Mouse (Mus musculus) limb, embryonic 10.5 days (tissue): ENCODE results near the gene Hesx1. TPM values are rescaled to one million over a fixed set of nuclear protein-coding genes. Genes with fewer than 3 reads are reported as not detected.
"Not testable (repeated sequence)": the region's sequence is repeated elsewhere in the genome, so short reads cannot be mapped to it uniquely, and the experiment has no call there.

Experiments used
- DNase-seq: peaks from one replicate; pipeline ENCODE4 v3.0.0-alpha.2; 2017; ENCODE audit warnings: low spot score
- H3K27ac ChIP-seq: fragments of 300-500 bp; sonication (generic); 2 replicates; pipeline ENCODE4 v1.5.1; 2016; ENCODE audit warnings: mild to moderate bottlenecking
- H3K27me3 ChIP-seq: fragments of 300-500 bp; sonication (generic); 2 replicates; pipeline ENCODE4 v1.6.1; 2016; ENCODE audit warnings: low read depth, mild to moderate bottlenecking; ENCODE audit not compliant: poor library complexity, severe bottlenecking
- H3K36me3 ChIP-seq: fragments of 300-500 bp; sonication (generic); 2 replicates; pipeline ENCODE4 v1.6.1; 2016; ENCODE audit warnings: mild to moderate bottlenecking, moderate library complexity
- H3K4me1 ChIP-seq: fragments of 300-500 bp; sonication (generic); 2 replicates; pipeline ENCODE4 v1.6.1; 2016
- H3K4me3 ChIP-seq: fragments of 300-500 bp; sonication (generic); 2 replicates; pipeline ENCODE4 v1.5.1; 2016; ENCODE audit warnings: mild to moderate bottlenecking, moderate library complexity
- H3K9me3 ChIP-seq: fragments of 300-500 bp; sonication (generic); replicated peaks from 2 replicates; pipeline ENCODE4 v1.6.1; 2016; ENCODE audit warnings: mild to moderate bottlenecking
- WGBS: fragments of 180-500 bp; shearing (Covaris S2); methylation state at CpG from one replicate; pipeline ENCODE4 v1.1.7; 2016; 5-methylcytosine and 5-hydroxymethylcytosine counted together
- polyA plus RNA-seq: library from polyadenylated mRNA; unstranded; fragments of >200 nt; fragmentation: Nextera tagmentation; extraction: Ambion mirVana; gene quantifications from 2 replicates; pipeline ENCODE4 v1.2.1, GENCODE M21; 2016

The Hesx1 gene
- polyA plus RNA-seq, result 0.50 and 0.59 TPM in 2 replicates

GRCm38 (mm10) chr14:26994211-26994741 lies at the start of gene Hesx1:
Gene Hesx1, plus strand, starts transcription at chr14:26994416.
- WGBS, result 8% methylated on average over 16 of the region's 16 CpGs
- Histone ChIP-seq H3K27ac (peak within 1 kb of the TSS; percentile 75), H3K27me3 (no peaks in the 10 kb centered on the region), H3K36me3 (no peaks in the 10 kb centered on the region), H3K9me3 (no peaks in the 10 kb centered on the region), H3K4me1 (peaks cover 31% of the 10 kb centered on the region), H3K4me3 (peak within 1 kb of the TSS; percentile 37)
- DNase-seq, result peak; percentile 69

GRCm38 (mm10) chr14:26956139-26956538 lies 38.1 kb upstream of the Hesx1 start:
- not testable (repeated sequence) for DNase-seq, H3K27me3 ChIP-seq, H3K27ac ChIP-seq, H3K9me3 ChIP-seq, H3K4me1 ChIP-seq, H3K4me3 ChIP-seq
- H3K36me3 ChIP-seq, result peaks cover 54% of the 10 kb centered on the region
- 79% methylated on average over 2 of the region's 2 CpGs for WGBS

- Histone ChIP-seq H3K36me3 (peaks cover 44% of the 10 kb centered on the region), H3K27ac (no peak overlapping the region), H3K9me3 (no peaks in the 10 kb centered on the region), H3K4me3 (no peak overlapping the region), H3K4me1 (no peaks in the 10 kb centered on the region), H3K27me3 (no peaks in the 10 kb centered on the region)
- WGBS, result 82% methylated on average over 1 of the region's 1 CpGs
- no peak for DNase-seq
Observed at GRCm38 (mm10) chr14:26960518-26960917, 33.7 kb upstream of the Hesx1 start.

- H3K9me3 ChIP-seq, result no peaks in the 10 kb centered on the region
- H3K27ac ChIP-seq, result no peak overlapping the region
- 87% methylated on average over 3 of the region's 3 CpGs for WGBS
- peaks cover 7% of the 10 kb centered on the region; the same call in 1 of the 2 replicates for H3K36me3 ChIP-seq
- H3K4me3 ChIP-seq, result peak overlapping the region; percentile 93
- no peak for DNase-seq
- no peaks in the 10 kb centered on the region for H3K27me3 ChIP-seq
- H3K4me1 ChIP-seq, result peaks cover 9% of the 10 kb centered on the region; the same call in 1 of the 2 replicates
Observed at GRCm38 (mm10) chr14:26969164-26969563, 25.1 kb upstream of the Hesx1 start.

- peak; percentile 78 for DNase-seq
- under 1% methylated on average over 62 of the region's 62 CpGs for WGBS
- Histone ChIP-seq H3K4me1 (peaks cover 9% of the 10 kb centered on the region; the same call in 1 of the 2 replicates), H3K27ac (peak overlapping the region; percentile 93), H3K27me3 (no peaks in the 10 kb centered on the region), H3K4me3 (peak overlapping the region; percentile 93), H3K9me3 (no peaks in the 10 kb centered on the region), H3K36me3 (0 out of 2 replicates have a peak, but pooled peaks cover 2% of the 10 kb centered on the region)
Observed at GRCm38 (mm10) chr14:26969856-26970407, 24.3 kb upstream of the Hesx1 start.

GRCm38 (mm10) chr14:26970439-26970932 lies 23.7 kb upstream of the Hesx1 start:
- DNase-seq, result peak; percentile 99
- Histone ChIP-seq H3K4me3 (peak overlapping the region; percentile 93), H3K4me1 (peaks cover 14% of the 10 kb centered on the region), H3K9me3 (no peaks in the 10 kb centered on the region), H3K27me3 (no peaks in the 10 kb centered on the region), H3K27ac (peak overlapping the region; percentile 93), H3K36me3 (no peaks in the 10 kb centered on the region)
- WGBS, result under 1% methylated on average over 52 of the region's 53 CpGs

- DNase-seq, result no peak
- Histone ChIP-seq H3K9me3 (no peaks in the 10 kb centered on the region), H3K4me3 (peak within 1 kb of the TSS; percentile 93), H3K36me3 (no peaks in the 10 kb centered on the region), H3K27ac (peak within 1 kb of the TSS; percentile 93), H3K27me3 (no peaks in the 10 kb centered on the region), H3K4me1 (peaks cover 16% of the 10 kb centered on the region)
- WGBS, result 53% methylated on average over 10 of the region's 10 CpGs
Observed at GRCm38 (mm10) chr14:26971106-26971789, 23.0 kb upstream of the Hesx1 start, which contains the start of gene Appl1. Gene Appl1, minus strand, starts transcription at chr14:26971232.

GRCm38 (mm10) chr14:26973089-26973488 lies 21.1 kb upstream of the Hesx1 start:
- Histone ChIP-seq H3K4me3 (no peak overlapping the region), H3K36me3 (no peaks in the 10 kb centered on the region), H3K4me1 (peaks cover 28% of the 10 kb centered on the region), H3K27ac (no peak overlapping the region), H3K27me3 (no peaks in the 10 kb centered on the region), H3K9me3 (no peaks in the 10 kb centered on the region)
- no peak for DNase-seq
- WGBS, result 82% methylated on average over 2 of the region's 2 CpGs

GRCm38 (mm10) chr14:26975490-26975889 lies 18.7 kb upstream of the Hesx1 start:
- Histone ChIP-seq H3K4me1 (peaks cover 18% of the 10 kb centered on the region), H3K27me3 (no peaks in the 10 kb centered on the region), H3K27ac (no peak overlapping the region), H3K36me3 (no peaks in the 10 kb centered on the region), H3K4me3 (no peak overlapping the region), H3K9me3 (no peaks in the 10 kb centered on the region)
- WGBS, result 77% methylated on average over 3 of the region's 3 CpGs
- DNase-seq, result no peak

GRCm38 (mm10) chr14:26976212-26976611 lies 18.0 kb upstream of the Hesx1 start:
- no peaks in the 10 kb centered on the region for H3K27me3 ChIP-seq
- peaks cover 18% of the 10 kb centered on the region for H3K4me1 ChIP-seq
- H3K27ac ChIP-seq, result no peak overlapping the region
- H3K9me3 ChIP-seq, result 0 out of 2 replicates have a peak, but pooled peaks cover 2% of the 10 kb centered on the region
- DNase-seq, result no peak
- no peak overlapping the region for H3K4me3 ChIP-seq
- WGBS, result 89% methylated on average over 7 of the region's 7 CpGs
- 0 out of 2 replicates have a peak, but pooled peaks cover 3% of the 10 kb centered on the region for H3K36me3 ChIP-seq

GRCm38 (mm10) chr14:26977500-26977899 lies 16.7 kb upstream of the Hesx1 start:
- Histone ChIP-seq H3K27me3 (no peaks in the 10 kb centered on the region), H3K4me1 (peaks cover 18% of the 10 kb centered on the region), H3K27ac (0 out of 2 replicates have a peak overlapping the region, but pooled peaks have one; percentile 3), H3K9me3 (0 out of 2 replicates have a peak, but pooled peaks cover 2% of the 10 kb centered on the region), H3K36me3 (0 out of 2 replicates have a peak, but pooled peaks cover 3% of the 10 kb centered on the region), H3K4me3 (no peak overlapping the region)
- 35% methylated on average over 2 of the region's 2 CpGs for WGBS
- DNase-seq, result no peak

- Histone ChIP-seq H3K27me3 (no peaks in the 10 kb centered on the region), H3K9me3 (0 out of 2 replicates have a peak, but pooled peaks cover 2% of the 10 kb centered on the region), H3K27ac (no peak overlapping the region), H3K4me1 (peaks cover 18% of the 10 kb centered on the region), H3K36me3 (0 out of 2 replicates have a peak, but pooled peaks cover 3% of the 10 kb centered on the region), H3K4me3 (no peak overlapping the region)
- no peak for DNase-seq
- WGBS, result 90% methylated on average over 3 of the region's 3 CpGs
Observed at GRCm38 (mm10) chr14:26979808-26980207, 14.4 kb upstream of the Hesx1 start.

GRCm38 (mm10) chr14:26981021-26981420 lies 13.2 kb upstream of the Hesx1 start:
- WGBS, result 93% methylated on average over 8 of the region's 8 CpGs
- Histone ChIP-seq H3K27me3 (no peaks in the 10 kb centered on the region), H3K9me3 (0 out of 2 replicates have a peak, but pooled peaks cover 2% of the 10 kb centered on the region), H3K4me3 (no peak overlapping the region), H3K4me1 (peaks cover 12% of the 10 kb centered on the region), H3K27ac (no peak overlapping the region), H3K36me3 (0 out of 2 replicates have a peak, but pooled peaks cover 3% of the 10 kb centered on the region)
- DNase-seq, result no peak
